Mouse (Mus musculus) intestine, postnatal 0 days (tissue): ENCODE data around the gene Arhgdib. TPM values are rescaled to one million over a fixed set of nuclear protein-coding genes. Genes with fewer than 3 reads are reported as not detected.

ENCODE experiments used
- ATAC-seq: fragments of 200-750 bp; cut with Nextera tagmentation; 2 replicates; pipeline ENCODE4 v1.8.0; 2017; ENCODE audit warnings: mild to moderate bottlenecking, moderate TSS enrichment, moderate library complexity
- H3K27ac ChIP-seq: fragments of 300-500 bp; sonication (generic); 2 replicates; pipeline ENCODE4 v1.5.1; 2014; ENCODE audit warnings: mild to moderate bottlenecking, low read depth, low read length, moderate library complexity
- H3K27me3 ChIP-seq: fragments of 300-500 bp; sonication (generic); replicated peaks from 2 replicates; pipeline ENCODE4 v1.6.1; 2014; ENCODE audit warnings: low read length, mixed read lengths; ENCODE audit not compliant: control insufficient read depth, insufficient read depth
- H3K36me3 ChIP-seq: fragments of 300-500 bp; sonication (generic); 2 replicates; pipeline ENCODE4 v1.6.1; 2014; ENCODE audit warnings: mild to moderate bottlenecking, moderate library complexity; ENCODE audit not compliant: control insufficient read depth, insufficient read depth
- H3K4me1 ChIP-seq: fragments of 300-500 bp; sonication (generic); replicated peaks from 2 replicates; pipeline ENCODE4 v1.6.1; 2014; ENCODE audit warnings: antibody characterized with exemption, low read length, mixed read lengths; ENCODE audit not compliant: control insufficient read depth, insufficient read depth
- H3K4me2 ChIP-seq: fragments of 300-500 bp; sonication (generic); replicated peaks from 2 replicates; pipeline ENCODE4 v1.6.1; 2014; ENCODE audit warnings: low read depth, mild to moderate bottlenecking, moderate library complexity
- H3K4me3 ChIP-seq: fragments of 300-500 bp; sonication (generic); 2 replicates; pipeline ENCODE4 v1.5.1; 2014; ENCODE audit warnings: low read depth, low read length
- H3K9ac ChIP-seq: fragments of 300-500 bp; sonication (generic); 2 replicates; pipeline ENCODE4 v1.6.1; 2014; ENCODE audit warnings: mild to moderate bottlenecking, low read depth, low read length
- H3K9me3 ChIP-seq: fragments of 300-500 bp; sonication (generic); 2 replicates; pipeline ENCODE4 v1.6.1; 2016; ENCODE audit warnings: mixed run types; ENCODE audit not compliant: control insufficient read depth
- CTCF ChIP-seq: sonication (generic); IDR thresholded peaks from 2 replicates; pipeline ENCODE4 v1.5.1; 2016; ENCODE audit warnings: low read depth, mild to moderate bottlenecking, control low read depth, antibody characterized with exemption, moderate library complexity
- WGBS: fragments of 180-500 bp; shearing (Covaris S2); extraction: QIAGEN DNeasy Blood & Tissue Kit; methylation state at CpG from one replicate; pipeline ENCODE4 v1.1.7; 2014; 5-methylcytosine and 5-hydroxymethylcytosine counted together
- polyA plus RNA-seq: library from polyadenylated mRNA; unstranded; fragments of >200 nt; fragmentation: Nextera tagmentation; extraction: Ambion mirVana; gene quantifications from 2 replicates; pipeline ENCODE4 v1.2.1, GENCODE M21; 2015

The Arhgdib gene
- polyA plus RNA-seq, 1 experiment from 2014 or later = 22.2 TPM

DNA sequence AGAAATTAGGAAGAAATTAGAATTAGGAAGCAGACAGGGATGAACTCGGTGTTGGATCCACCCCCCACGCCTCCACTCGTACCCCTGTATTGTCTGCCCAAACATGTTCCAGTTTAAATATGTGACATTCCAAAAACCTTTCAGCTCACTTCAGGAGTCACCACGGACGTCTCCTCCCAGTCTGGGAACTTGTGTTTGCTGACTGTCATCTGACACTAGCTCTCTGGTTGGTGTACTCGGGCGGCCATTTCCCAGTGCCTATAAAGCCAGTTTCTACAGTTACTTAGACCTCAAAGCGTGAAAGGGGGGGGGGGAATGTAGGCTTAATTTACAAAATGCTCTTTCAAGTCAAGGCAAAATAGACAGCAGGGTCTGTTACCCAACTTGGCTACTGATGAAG, 60.0 kb downstream of the Arhgdib start:
- Histone ChIP-seq H3K27me3 (no peaks in the 10 kb centered on the region), H3K9ac (no peak overlapping the region), H3K4me1 (no peaks in the 10 kb centered on the region), H3K27ac (no peak overlapping the region), H3K36me3 (no peaks in the 10 kb centered on the region), H3K4me3 (no peak overlapping the region), H3K9me3 (no peaks in the 10 kb centered on the region), H3K4me2 (no peak overlapping the region)
- no peak for TF ChIP-seq CTCF
- WGBS = 67% methylated on average over 8 of the region's 8 CpGs
- ATAC-seq = no peak

- Histone ChIP-seq H3K9ac (no peak within 1 kb of the TSS), H3K9me3 (no peaks in the 10 kb centered on the region), H3K4me1 (no peaks in the 10 kb centered on the region), H3K27ac (no peak within 1 kb of the TSS), H3K27me3 (no peaks in the 10 kb centered on the region), H3K4me3 (peak within 1 kb of the TSS; percentile 20; the same call in 1 of the 2 replicates), H3K4me2 (peak within 1 kb of the TSS; percentile 35; the same call in 1 of the 2 replicates), H3K36me3 (no peaks in the 10 kb centered on the region)
- TF ChIP-seq CTCF = 0 out of 2 replicates have a peak, but pooled peaks have one; percentile 2
- 43% methylated on average over 9 of the region's 9 CpGs for WGBS
- ATAC-seq = no peak
Measured at GRCm38 (mm10) chr6:136875670-136876069, 66.0 kb downstream of the Arhgdib start, which contains the start of gene Mgp. Gene Mgp, minus strand, starts transcription at chr6:136875823.

DNA sequence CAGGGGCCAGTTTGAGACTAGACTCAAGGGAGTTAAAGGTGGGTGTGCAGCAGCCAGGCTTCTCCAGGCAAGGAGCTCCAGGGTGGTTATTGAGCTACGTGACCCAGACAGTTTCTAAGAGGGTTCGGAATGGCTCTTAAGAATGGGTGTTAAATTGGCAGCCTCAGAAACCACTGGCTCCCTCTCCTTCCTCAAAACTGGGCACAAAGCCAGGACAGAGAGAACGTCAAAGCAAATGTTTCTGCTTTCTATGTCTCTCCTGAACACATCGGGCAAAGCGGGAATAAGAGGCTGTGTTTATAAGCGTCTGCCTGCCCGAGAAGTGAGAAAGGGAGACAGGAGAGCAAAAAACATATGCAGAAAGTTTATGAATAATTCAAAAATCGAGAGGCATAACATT, 67.1 kb downstream of the Arhgdib start:
- H3K36me3 ChIP-seq = no peaks in the 10 kb centered on the region
- no peak for ATAC-seq
- no peak overlapping the region for H3K4me3 ChIP-seq
- no peaks in the 10 kb centered on the region for H3K27me3 ChIP-seq
- no peak overlapping the region for H3K9ac ChIP-seq
- no peaks in the 10 kb centered on the region for H3K4me1 ChIP-seq
- H3K4me2 ChIP-seq = 0 out of 2 replicates have a peak overlapping the region, but pooled peaks have one; percentile 35
- H3K27ac ChIP-seq = no peak overlapping the region
- no peak for TF ChIP-seq CTCF
- 49% methylated on average over 8 of the region's 8 CpGs for WGBS
- no peaks in the 10 kb centered on the region for H3K9me3 ChIP-seq

Other genes starting within 250 kb of the Arhgdib start
- 78.4 and 90.9 TPM in 2 replicates for gene Gucy2c, start 160.1 kb downstream of the Arhgdib start, polyA plus RNA-seq
- gene Hist4h4, start 137.5 kb downstream of the Arhgdib start, polyA plus RNA-seq = 0.46 and 0.76 TPM in 2 replicates
- 231 and 241 TPM in 2 replicates for gene H2afj, start 133.7 kb downstream of the Arhgdib start, polyA plus RNA-seq
- 0.47 and 1.8 TPM in 2 replicates for gene BC049715, start 114.3 kb downstream of the Arhgdib start, polyA plus RNA-seq
- 41.4 and 45.2 TPM in 2 replicates for gene Wbp11, start 113.7 kb downstream of the Arhgdib start, polyA plus RNA-seq
- 0.76 and 1.3 TPM in 2 replicates for gene Smco3, start 106.4 kb downstream of the Arhgdib start, polyA plus RNA-seq
- 0.55 and 0.64 TPM in 2 replicates for gene Art4, start 84.2 kb downstream of the Arhgdib start, polyA plus RNA-seq
- 74.8 and 76.7 TPM in 2 replicates for gene Mgp, start 66.1 kb downstream of the Arhgdib start, polyA plus RNA-seq
- gene Erp27, start 19.7 kb downstream of the Arhgdib start, polyA plus RNA-seq = 0.48 and 0.68 TPM in 2 replicates
- gene Pde6h, start 18.1 kb downstream of the Arhgdib start, polyA plus RNA-seq = 0.44 TPM in 1 of 2 replicates, not detected in the other
- 11.6 and 11.8 TPM in 2 replicates for gene Rerg, start 228.6 kb upstream of the Arhgdib start, polyA plus RNA-seq